Mouse (Mus musculus): ENCODE data around the gene Cntnap4.

DNA sequence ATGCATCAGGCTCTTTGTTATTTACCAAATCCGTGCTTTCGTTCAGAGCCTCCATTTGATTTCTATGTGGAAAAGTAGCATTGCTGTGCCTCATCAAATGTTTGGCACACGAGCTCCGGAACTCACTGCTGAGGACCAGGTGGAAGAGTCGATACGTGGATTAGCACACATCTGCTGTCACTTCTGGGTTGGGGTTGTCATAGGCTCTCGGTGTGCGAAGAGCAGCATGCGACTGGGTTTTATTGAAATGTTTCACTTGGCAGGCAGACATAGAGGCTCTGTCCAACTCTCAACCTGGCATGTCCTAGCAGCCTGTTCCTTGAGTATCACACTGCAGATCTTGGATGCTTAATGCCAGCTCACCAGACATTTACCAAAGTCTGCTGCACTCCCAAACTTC, 111.9 kb downstream of the Cntnap4 start:
- TF ChIP-seq POLR2A (IDR thresholded peaks at IDR 0.05; ENCODE audit: borderline replicate concordance, control insufficient read depth, low read depth, low read length) (no peak), CTCF (IDR thresholded peaks at IDR 0.05; ENCODE audit: control insufficient read depth, insufficient read depth, low read length) (no peak)

Data from bone marrow, adult 2 months (tissue).